Mouse (Mus musculus) megakaryocyte, embryonic 14.5 days (primary cell): Measurements from ENCODE around the gene Rps7.

Experiments
- FLI1 ChIP-seq: IDR thresholded peaks from 2 replicates; pipeline ENCODE4 v1.6.1; 2012; ENCODE audit warnings: low read length, inconsistent platforms, mixed read lengths
- GATA1 ChIP-seq: IDR thresholded peaks from 3 replicates; pipeline ENCODE4 v1.6.1; 2012; ENCODE audit warnings: mixed read lengths, low read length, inconsistent platforms, borderline replicate concordance

DNA sequence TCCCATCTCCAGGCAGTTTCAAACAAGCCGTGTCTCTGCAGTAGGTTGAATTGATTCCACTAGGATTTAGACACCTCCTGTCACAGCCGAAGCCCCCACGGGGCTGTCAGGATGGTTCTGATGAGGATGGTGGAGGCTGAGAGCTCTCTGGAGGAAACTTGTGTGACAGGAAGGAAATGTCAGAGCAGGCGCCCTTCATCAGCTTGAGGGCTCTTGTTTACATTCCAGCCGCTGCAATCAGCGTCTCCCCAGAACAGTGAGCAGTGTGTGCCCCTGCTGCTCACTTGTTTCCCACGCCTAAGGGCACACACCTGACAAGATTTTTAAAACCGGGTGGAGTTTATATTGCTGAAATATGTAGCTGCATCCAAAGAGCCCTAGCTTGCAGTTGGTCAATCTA lies 31.5 kb upstream of the Rps7 start:
- TF ChIP-seq GATA1 (no peak), FLI1 (no peak)
